Mouse (Mus musculus) c-Kit-negative CD71-positive TER-119-positive erythroid progenitor cells, embryonic 14.5 days (primary cell): ENCODE measurements at regions not wholly inside any gene's neighbourhood (a gene's known extent, or its start where the extent isn't known, plus 50 kb on each side); places are given as distances from the start of the nearest gene placed in this dataset.

Experiments used
- DNase-seq: peaks from one replicate; pipeline ENCODE4 v3.0.0-alpha.2; 2013; ENCODE audit warnings: low read depth, low spot score

DNA sequence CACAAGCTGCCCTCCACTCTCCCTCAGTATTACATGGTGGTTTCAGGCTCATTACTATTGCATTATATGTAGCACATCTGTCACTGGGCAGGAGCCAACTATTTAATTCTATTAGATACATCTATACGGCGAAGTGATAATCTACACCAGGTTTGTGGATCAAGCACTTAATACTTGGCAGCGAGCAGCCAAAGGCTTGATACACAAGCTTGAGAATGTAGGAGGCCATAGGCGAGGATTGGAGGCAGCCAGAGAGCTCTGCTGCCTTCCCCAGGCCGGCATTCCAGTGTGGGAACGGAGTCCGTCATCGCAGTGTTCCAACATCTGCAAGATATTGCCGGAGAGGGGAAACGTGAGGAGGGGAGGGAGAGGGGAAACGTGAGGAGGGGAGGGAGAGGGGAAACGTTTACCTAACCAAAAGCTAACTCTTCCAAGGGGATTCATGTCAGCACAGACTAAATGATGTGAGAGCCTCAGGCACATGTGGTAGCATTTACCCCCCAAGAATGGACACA lies 109.6 kb upstream of the Habp2 start:
- no peak for DNase-seq

- DNase-seq = no peak
Observed at GRCm38 (mm10) chr19:56185756-56186155, 101.2 kb upstream of the Habp2 start.

- peak; percentile 15 for DNase-seq
Observed at GRCm38 (mm10) chr19:56189185-56189584, 97.8 kb upstream of the Habp2 start.

- DNase-seq = no peak
Observed at GRCm38 (mm10) chr19:56190222-56190621, 96.7 kb upstream of the Habp2 start.

- no peak for DNase-seq
Observed at GRCm38 (mm10) chr19:56198474-56199236, 88.3 kb upstream of the Habp2 start.

- DNase-seq = no peak
Observed at GRCm38 (mm10) chr19:56199401-56200150, 87.4 kb upstream of the Habp2 start.

DNA sequence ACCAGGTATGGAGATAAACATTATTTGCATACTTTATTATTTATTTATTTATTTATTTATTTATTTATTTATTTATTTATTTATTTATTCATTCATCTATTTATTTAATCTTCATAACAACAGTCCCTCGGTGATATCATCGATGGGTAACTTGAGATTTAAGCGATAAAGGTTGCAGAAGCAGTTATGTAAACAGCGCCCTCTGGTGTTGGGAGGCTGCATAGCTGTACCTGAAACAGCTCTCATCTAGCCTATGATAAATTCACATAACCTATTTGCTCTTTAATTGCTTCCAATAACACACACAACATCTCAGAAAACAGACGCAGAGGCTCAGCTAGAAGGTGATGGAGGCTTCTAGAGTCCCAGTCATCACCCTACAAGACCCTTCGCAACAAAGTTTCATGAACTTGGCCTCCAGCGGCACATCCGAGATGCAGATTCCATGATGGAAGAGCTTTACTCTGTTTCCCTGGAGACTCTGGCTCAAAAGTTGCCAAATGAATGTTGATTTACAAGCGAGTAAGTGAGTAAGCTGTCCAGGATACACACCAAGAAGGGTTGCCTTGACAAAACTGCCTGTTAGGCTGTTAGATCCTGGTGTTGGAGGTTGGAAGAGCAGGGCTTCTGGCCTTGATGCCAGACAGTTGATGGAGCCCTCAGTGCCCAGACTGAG lies 85.8 kb upstream of the Habp2 start:
- peak; percentile 33 for DNase-seq

DNA sequence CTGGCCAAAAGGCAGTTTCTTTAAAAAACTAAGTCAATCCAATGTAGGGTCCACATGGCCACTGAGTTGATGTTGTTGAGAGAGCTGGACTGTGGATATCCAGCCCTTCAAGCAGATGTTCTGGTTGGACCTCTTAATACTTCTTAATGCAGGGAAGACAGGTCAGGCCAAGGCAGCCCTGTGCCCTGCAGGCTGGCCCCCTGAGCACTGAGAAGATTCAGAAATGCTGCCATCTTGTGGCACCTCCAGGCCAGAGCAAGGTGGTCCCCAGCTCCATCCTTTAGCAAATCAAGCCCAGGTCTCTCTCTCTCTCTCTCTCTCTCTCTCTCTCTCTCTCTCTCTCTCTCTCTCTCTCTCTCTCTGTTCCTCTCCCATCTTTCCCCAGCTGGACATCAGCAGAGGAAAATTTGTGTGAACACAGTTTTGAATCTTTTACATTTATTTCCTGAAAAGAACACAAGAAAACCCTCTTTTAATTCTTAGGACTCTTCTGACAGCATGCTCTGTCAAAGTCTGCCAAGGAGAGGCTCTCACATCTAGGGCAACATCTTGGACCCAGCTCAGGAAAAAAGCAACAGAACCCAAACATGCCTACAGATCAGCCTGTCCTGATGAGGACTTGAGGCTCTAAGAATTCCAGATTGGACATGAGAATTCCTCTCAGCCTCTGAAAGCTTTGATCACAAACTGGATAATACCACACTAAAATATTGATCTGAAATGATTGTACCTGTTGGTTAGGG lies 85.0 kb upstream of the Habp2 start:
- DNase-seq = no peak

DNA sequence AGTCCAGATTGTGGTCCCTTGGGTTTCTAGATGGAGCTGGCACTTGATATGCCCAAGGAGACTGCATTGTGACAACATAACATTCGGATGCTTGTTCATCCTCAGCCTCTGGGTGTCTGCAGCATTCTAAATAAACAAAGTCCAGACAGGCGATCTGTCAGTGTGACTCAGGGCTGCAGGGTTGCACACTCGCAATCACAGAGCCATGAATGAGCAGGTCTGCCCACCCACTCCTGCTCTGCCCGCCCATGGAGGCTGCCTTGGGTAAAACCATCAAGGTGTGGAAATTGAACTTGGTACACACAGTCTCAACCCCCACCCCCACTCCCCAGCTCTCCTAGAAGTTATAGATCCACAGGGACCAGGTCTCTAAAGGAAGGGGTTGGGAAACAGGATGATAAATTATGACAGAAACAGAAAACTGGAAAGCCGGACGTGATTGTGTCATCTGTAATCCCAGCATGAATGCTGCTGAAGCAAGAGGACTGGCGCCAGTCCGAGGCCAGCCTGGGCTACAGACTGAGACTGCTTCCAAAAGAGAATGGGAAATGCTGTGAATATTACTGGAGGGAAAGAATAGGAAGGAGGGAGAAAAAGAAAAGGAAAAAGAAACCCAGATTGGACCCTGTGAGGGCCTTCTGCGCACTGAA lies 84.3 kb upstream of the Habp2 start:
- DNase-seq = no peak

GRCm38 (mm10) chr19:56218536-56218935 lies 68.4 kb upstream of the Habp2 start:
- no peak for DNase-seq

DNA sequence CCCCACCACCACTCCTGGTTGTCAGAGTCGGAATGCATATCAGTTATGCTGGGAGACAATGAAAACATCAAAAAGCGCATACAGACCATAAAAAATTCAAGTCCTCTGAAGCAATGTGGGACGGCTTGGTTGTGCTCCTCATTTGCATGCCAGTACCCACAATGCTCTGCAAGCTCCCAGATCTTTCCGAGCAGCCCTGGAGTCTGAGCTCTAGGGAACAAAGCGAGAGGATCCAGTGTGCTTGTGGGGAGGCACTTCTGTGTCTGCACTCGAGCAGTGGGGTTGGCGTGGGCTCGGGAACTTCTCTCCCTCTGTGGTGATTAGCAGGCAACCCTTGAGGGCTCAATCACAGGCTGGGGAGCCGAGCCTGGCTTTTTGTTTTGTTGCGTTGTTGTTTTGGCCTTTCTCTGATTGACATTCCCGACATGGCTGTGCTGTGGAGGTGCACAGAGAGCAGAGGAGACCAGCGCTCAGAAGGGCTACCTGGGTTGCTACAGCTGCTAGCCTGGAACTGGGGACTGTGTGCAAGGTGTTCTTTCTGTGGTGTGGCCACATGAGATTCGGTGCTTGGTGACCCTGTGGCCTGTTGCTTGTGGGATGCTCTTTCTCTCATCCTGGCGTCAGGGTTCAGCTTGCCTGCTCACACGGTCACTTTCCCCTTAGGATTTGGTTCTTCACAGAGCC lies 66.1 kb upstream of the Habp2 start:
- no peak for DNase-seq

DNA sequence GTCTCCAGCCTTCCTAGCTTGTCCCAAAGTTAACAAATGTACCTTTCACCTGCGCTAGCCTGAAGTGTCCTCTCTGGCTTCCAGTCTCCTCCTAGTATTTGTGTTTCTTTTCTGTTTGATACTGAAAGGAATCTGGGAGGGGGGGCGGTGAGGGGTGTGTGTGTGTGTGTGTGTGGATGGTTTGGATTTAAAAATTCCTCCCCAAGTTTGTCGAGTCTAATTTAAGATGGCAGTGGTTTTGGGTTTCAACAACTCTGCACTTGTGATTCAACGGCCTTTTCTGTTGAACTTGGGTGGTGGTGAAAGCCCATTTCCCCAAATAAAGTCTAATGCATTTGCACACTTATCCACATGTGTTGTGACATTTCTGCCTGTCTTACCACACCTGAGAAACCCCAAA lies 64.4 kb upstream of the Habp2 start:
- no peak for DNase-seq

- no peak for DNase-seq
Observed at GRCm38 (mm10) chr19:56225039-56225438, 61.9 kb upstream of the Habp2 start.

- no peak for DNase-seq
Observed at GRCm38 (mm10) chr19:56225518-56225917, 61.4 kb upstream of the Habp2 start.

- DNase-seq = no peak
Observed at GRCm38 (mm10) chr19:56228586-56228985, 58.4 kb upstream of the Habp2 start.

DNA sequence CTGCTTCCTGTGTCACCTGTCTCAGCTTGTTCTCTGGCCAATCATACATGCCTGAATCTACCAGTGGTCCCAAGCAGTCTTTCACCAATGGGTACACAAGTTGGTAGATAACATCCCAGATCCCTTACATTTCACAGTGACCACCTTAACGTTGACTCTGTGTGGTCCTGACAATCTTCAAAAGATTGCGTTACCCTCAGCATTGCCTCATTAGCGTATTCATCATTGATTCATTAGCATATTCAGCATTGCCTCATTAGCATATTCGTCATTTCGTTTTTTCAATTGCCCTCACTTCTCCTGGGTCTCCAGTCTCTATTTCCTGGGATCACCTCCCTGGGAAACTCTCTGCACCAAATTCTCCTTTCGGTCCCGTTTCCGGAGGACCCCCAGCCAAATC lies 55.5 kb upstream of the Habp2 start:
- no peak for DNase-seq

- DNase-seq = no peak
Observed at GRCm38 (mm10) chr19:56231849-56232248, 55.1 kb upstream of the Habp2 start.

GRCm38 (mm10) chr19:56232269-56232668 lies 54.7 kb upstream of the Habp2 start:
- no peak for DNase-seq

GRCm38 (mm10) chr19:56232950-56233349 lies 54.0 kb upstream of the Habp2 start:
- DNase-seq = no peak

- DNase-seq = no peak
Observed at GRCm38 (mm10) chr19:56235040-56235439, 51.9 kb upstream of the Habp2 start.
